21 mouse cellular contexts compared by ENCODE assay signal in the genomic region with DNA sequence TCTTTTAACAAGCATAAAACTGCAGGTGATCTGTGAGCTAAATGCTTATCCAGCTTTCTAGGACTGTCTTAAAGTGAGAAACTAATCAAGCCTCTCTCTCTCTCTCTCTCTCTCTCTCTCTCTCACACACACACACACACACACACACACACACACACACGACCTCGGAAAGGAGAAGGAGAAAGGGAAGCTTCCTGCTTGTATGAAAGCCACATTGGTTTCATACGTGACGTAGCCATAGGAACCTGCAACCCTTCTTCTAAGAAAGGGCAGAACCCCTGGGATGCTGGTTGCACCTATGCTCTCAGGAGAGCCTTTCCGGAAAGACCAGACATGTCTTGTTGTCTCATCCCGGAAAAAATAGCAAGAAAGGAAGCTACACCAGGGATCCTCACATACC.
"Had no signal": no experiment of that assay in that cellular context is flagged by ENCODE, and none has a peak within 500 bp of the region (broad histone marks: within the 10 kb centered on the region; RNA-seq: fewer than 3 reads in every experiment).

No protein-coding gene starts in this region.

- H3K27ac ChIP-seq: gastrocnemius, adult 2 months; heart, embryonic 10.5 days; hindbrain, embryonic 14.5 days; limb, embryonic 13.5 days; limb, embryonic 15.5 days; liver, embryonic 12.5 days; liver, embryonic 14.5 days had no signal

- H3K9ac ChIP-seq: heart, embryonic 12.5 days; hindbrain, embryonic 14.5 days; limb, embryonic 13.5 days; limb, embryonic 15.5 days; liver, embryonic 12.5 days; liver, embryonic 14.5 days had no signal

- ATAC-seq: hindbrain, embryonic 16.5 days; intestine, postnatal 0 days; liver, embryonic 12.5 days had no signal

- H3K36me3 ChIP-seq: liver, embryonic 12.5 days had no signal

- H3K9me3 ChIP-seq: heart, embryonic 10.5 days; heart, embryonic 12.5 days; limb, embryonic 15.5 days; liver, embryonic 12.5 days had no signal

- H3K27me3 ChIP-seq: heart, embryonic 12.5 days; limb, embryonic 13.5 days; limb, embryonic 15.5 days; liver, embryonic 12.5 days had no signal

- DNase-seq: gastrocnemius, adult 2 months; gastrocnemius, postnatal 10 days; gastrocnemius, postnatal 25 days; heart, adult 18-20 months; heart, postnatal 10 days; heart, postnatal 36 days; kidney, adult 18-20 months; kidney, adult 8-10 months; kidney, postnatal 10 days; kidney, postnatal 36 days; layer of hippocampus, postnatal 36 days; left cerebral cortex, postnatal 4 days had no signal

- H3K4me1 ChIP-seq: limb, embryonic 13.5 days; limb, embryonic 15.5 days; liver, embryonic 12.5 days had no signal

- H3K4me3 ChIP-seq: gastrocnemius, adult 2 months; heart, embryonic 10.5 days; heart, embryonic 12.5 days; limb, embryonic 13.5 days; limb, embryonic 15.5 days; liver, embryonic 12.5 days had no signal

- H3K4me2 ChIP-seq: heart, embryonic 12.5 days; hindbrain, embryonic 14.5 days; limb, embryonic 13.5 days; limb, embryonic 15.5 days; liver, embryonic 12.5 days had no signal
